Mouse (Mus musculus): ENCODE measurements around the gene Tnpo1.

GRCm38 (mm10) chr13:98818205-98818604 lies 108.0 kb downstream of the Tnpo1 start:
- TF ChIP-seq POLR2A (IDR thresholded peaks at IDR 0.05; ENCODE audit: low read depth, low read length): no peak
- no peak for TF ChIP-seq CTCF (IDR thresholded peaks at IDR 0.05; ENCODE audit: extremely low read depth, insufficient read depth, insufficient read length, insufficient replicate concordance)
